Mouse (Mus musculus) liver, embryonic 14.5 days (tissue): ENCODE data around the gene Plekhj1. TPM values are rescaled to one million over a fixed set of nuclear protein-coding genes. Genes with fewer than 3 reads are reported as not detected.

Source experiments
- ATAC-seq: fragments of 200-750 bp; cut with Nextera tagmentation; 2 replicates; pipeline ENCODE4 v1.8.0; 2017; ENCODE audit warnings: moderate number of reproducible peaks, mild to moderate bottlenecking, moderate library complexity; ENCODE audit not compliant: insufficient read depth
- DNase-seq, 3 experiments: peaks; one replicate each; pipeline ENCODE4 v3.0.0-alpha.2; 2012 to 2013; ENCODE audit warnings: low read depth in 3 of 3, low spot score in 3 of 3
- H3K27ac ChIP-seq: fragments of 300-500 bp; sonication (generic); 2 replicates; pipeline ENCODE4 v1.5.1; 2014; ENCODE audit warnings: moderate library complexity, mild to moderate bottlenecking, control low read depth, inconsistent platforms
- H3K27me3 ChIP-seq: fragments of 300-500 bp; sonication (generic); 2 replicates; pipeline ENCODE4 v1.6.1; 2014; ENCODE audit warnings: mild to moderate bottlenecking, low read length, moderate library complexity; ENCODE audit not compliant: control insufficient read depth, insufficient read depth
- H3K36me3 ChIP-seq: fragments of 300-500 bp; sonication (generic); replicated peaks from 2 replicates; pipeline ENCODE4 v1.6.1; 2014; ENCODE audit warnings: low read depth; ENCODE audit not compliant: control insufficient read depth, insufficient read depth
- H3K4me1 ChIP-seq, 2 experiments: fragments of 200-500 bp in 1 of 2; fragments of 300-500 bp in 1 of 2; sonication (generic) in 1 of 2; replicated peaks; 2 replicates each; pipeline ENCODE4 v1.6.1; 2012 to 2014; ENCODE audit warnings: antibody characterized with exemption in 1 of 2, inconsistent platforms in 1 of 2, low read length in 1 of 2; ENCODE audit not compliant: control insufficient read depth in 2 of 2, insufficient read depth in 2 of 2
- H3K4me2 ChIP-seq: fragments of 300-500 bp; sonication (generic); 2 replicates; pipeline ENCODE4 v1.6.1; 2014; ENCODE audit warnings: low read depth, mild to moderate bottlenecking, control low read depth, moderate library complexity
- H3K4me3 ChIP-seq, 2 experiments: fragments of 200-500 bp in 1 of 2; fragments of 300-500 bp in 1 of 2; sonication (generic) in 1 of 2; 2 replicates each; pipeline ENCODE4 v1.5.1; 2012 to 2014; ENCODE audit warnings: low read depth in 2 of 2, low read length in 2 of 2, mild to moderate bottlenecking in 2 of 2, control low read depth in 1 of 2, inconsistent platforms in 1 of 2, moderate library complexity in 1 of 2; ENCODE audit not compliant: insufficient read depth in 1 of 2
- H3K9ac ChIP-seq: fragments of 300-500 bp; sonication (generic); replicated peaks from 2 replicates; pipeline ENCODE4 v1.6.1; 2014; ENCODE audit warnings: mild to moderate bottlenecking, control low read depth, moderate library complexity
- H3K9me3 ChIP-seq: fragments of 300-500 bp; sonication (generic); 2 replicates; pipeline ENCODE4 v1.6.1; 2016; ENCODE audit warnings: low read length, mixed read lengths; ENCODE audit not compliant: control insufficient read depth
- CTCF ChIP-seq: IDR thresholded peaks from 2 replicates; pipeline ENCODE4 v1.5.1; 2016; ENCODE audit warnings: antibody characterized with exemption, low read depth, control low read depth
- EP300 ChIP-seq: IDR thresholded peaks from 2 replicates; pipeline ENCODE4 v1.6.1; 2016; ENCODE audit warnings: antibody characterized with exemption, low read depth
- WGBS: fragments of 180-500 bp; shearing (Covaris S2); extraction: QIAGEN DNeasy Blood & Tissue Kit; methylation state at CpG from one replicate; pipeline ENCODE4 v1.1.7; 2014; ENCODE audit not compliant: insufficient replicate concordance; 5-methylcytosine and 5-hydroxymethylcytosine counted together
- polyA plus RNA-seq, 2 experiments: library from polyadenylated mRNA; depleted of rRNA in 1 of 2; stranded (reverse) in 1 of 2; unstranded in 1 of 2; fragments of >200 nt; fragmentation: Nextera tagmentation in 1 of 2; extraction: Ambion mirVana in 1 of 2; gene quantifications; 2 replicates each; pipeline versions ENCODE4 v1.2.1 to v1.2.3; 2012 to 2014

Plekhj1 gene
- polyA plus RNA-seq, 2 experiments = 46.7 to 77.0 TPM

DNA sequence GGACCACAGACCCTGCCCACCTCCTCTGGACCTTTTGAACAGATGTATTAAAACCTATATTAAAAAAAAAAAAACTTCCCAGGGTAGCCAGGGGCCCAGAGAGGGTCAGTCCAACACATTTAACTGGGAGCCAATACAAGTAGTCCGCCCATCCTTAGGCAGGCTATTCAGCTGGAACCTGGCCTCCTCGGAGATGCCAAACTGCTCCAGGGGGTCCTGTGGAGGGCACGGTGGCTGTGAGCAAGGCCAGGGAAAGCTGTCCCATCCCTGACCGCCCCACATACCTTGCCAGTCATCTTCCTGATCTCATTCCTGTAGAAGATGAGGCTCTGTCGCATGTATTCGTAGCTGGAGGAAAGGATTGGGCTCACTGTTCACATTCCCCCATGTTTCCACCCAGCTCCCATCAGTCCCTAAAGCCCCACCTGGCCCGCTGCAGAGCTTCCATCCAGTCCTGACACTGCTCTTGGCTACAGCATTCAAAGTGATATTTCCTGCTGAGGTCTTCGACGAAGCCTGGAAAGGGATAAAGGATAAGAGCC is 2.0 kb downstream of the Plekhj1 start:
- peak overlapping the region; percentile 81 for H3K9ac ChIP-seq
- H3K27ac ChIP-seq = no peak overlapping the region
- no peaks in the 10 kb centered on the region for H3K9me3 ChIP-seq
- H3K36me3 ChIP-seq = peaks cover 21% of the 10 kb centered on the region
- no peaks in the 10 kb centered on the region for H3K27me3 ChIP-seq
- 78% methylated on average over 9 of the region's 9 CpGs for WGBS
- H3K4me1 ChIP-seq = peaks cover 14 to 15% of the 10 kb centered on the region in 2 experiments
- H3K4me3 ChIP-seq = peak overlapping the region; percentile 82 to 94; a peak in 3 of 4 replicates
- H3K4me2 ChIP-seq = peak overlapping the region; percentile 97
- DNase-seq (no peak), ATAC-seq (no peak)
- TF ChIP-seq CTCF (no peak), EP300 (no peak)

DNA sequence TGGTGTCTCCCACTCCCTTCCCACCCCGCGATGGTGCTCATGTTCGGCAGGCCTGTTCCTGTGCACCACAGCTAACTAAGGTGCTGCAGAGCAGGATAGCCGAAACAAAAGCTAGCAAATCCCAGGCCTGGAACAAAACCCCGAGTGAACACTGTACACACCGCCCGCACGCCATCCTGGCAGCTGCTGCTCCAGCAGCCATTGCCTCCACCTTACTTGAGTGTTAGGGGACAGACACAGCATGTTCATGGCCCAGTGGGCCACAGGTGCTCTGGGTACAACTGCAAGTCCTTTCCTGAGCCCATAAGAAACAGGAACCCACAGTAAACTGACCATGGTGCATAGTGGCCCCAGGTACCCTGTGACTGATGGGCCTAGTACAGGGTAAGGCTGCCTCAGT is 3.7 kb downstream of the Plekhj1 start:
- H3K36me3 ChIP-seq = peaks cover 20% of the 10 kb centered on the region
- 87% methylated on average over 8 of the region's 8 CpGs for WGBS

DNA sequence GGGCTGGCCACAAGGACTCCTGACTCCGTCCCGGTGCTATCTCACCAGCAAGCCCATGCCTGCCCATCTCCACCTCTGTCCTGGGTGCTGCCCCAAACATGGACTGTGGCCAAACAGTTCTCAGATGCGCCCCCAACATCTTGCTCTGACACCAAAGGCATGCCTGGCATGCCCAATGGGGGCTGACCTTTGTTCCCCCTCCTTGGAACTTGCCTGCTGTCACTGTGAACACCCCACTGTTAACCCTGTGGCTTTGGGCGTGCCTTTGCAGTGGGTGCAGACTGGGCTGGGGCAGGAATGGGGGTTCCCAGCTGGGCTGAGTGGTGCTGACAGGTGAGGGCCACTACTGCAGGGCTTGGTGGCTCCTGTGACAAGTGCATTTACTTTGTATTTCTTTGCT is 4.6 kb downstream of the Plekhj1 start:
- H3K9ac ChIP-seq = no peak overlapping the region
- 81% methylated on average over 4 of the region's 4 CpGs for WGBS
- TF ChIP-seq EP300 (no peak), CTCF (no peak)

More for the DNA sequence above, 3.7 kb downstream of the Plekhj1 start:
- TF ChIP-seq EP300 = no peak
- TF ChIP-seq CTCF = no peak
- Histone ChIP-seq H3K4me2 (no peak overlapping the region), H3K9me3 (no peaks in the 10 kb centered on the region), H3K27me3 (no peaks in the 10 kb centered on the region), H3K27ac (no peak overlapping the region), H3K9ac (no peak overlapping the region), H3K4me1 (peaks cover 10% of the 10 kb centered on the region in 2 experiments), H3K4me3 (no peak overlapping the region)
- DNase-seq (no peak), ATAC-seq (no peak)

DNA sequence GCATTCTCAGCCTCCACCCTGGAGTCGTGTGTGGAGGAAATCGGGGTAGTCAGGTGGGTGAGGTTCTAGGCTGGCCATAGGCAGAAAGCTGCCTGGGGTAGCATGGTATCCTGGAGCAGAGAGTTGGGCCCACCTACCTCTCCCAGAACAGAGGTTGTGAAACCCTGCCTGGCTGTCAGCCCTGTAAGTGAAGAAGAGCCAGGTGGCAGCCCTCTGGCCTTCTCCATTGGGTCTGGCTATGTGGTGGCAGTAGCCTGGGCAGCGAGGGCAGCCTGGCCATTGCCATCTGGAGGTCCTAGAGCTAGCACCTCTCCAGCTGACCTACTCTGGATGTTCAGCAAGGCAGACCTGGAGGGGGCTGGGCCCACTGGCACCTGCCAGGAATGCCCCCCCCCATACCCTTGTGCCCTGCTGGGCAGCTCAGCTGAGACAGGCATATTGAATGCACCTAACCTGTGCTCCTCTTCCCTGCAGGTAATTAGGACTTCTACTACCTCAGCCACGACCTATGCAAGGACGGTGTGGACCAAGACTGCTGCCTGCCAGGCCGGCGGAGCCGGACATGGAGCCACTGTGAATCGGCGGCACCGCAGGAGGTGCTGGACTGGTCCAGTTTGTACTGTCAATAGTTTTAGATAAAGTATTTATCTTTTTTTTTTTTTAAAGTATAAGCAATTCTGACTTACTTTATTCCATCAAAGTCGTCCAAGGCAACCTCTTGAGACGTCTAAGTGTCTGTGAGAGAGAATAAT is 5.2 kb downstream of the Plekhj1 start:
- no peaks in the 10 kb centered on the region for H3K27me3 ChIP-seq
- TF ChIP-seq EP300 (no peak), CTCF (no peak)
- WGBS = 81% methylated on average over 13 of the region's 13 CpGs
- DNase-seq (no peak), ATAC-seq (no peak)
- no peak overlapping the region for H3K27ac ChIP-seq
- H3K9ac ChIP-seq = no peak overlapping the region
- H3K4me2 ChIP-seq = no peak overlapping the region
- H3K4me1 ChIP-seq = peaks cover 5 to 8% of the 10 kb centered on the region in 2 experiments
- no peak overlapping the region for H3K4me3 ChIP-seq
- H3K9me3 ChIP-seq = no peaks in the 10 kb centered on the region
- peaks cover 35% of the 10 kb centered on the region for H3K36me3 ChIP-seq

More for the DNA sequence above, 4.6 kb downstream of the Plekhj1 start:
- DNase-seq (no peak), ATAC-seq (no peak)
- no peaks in the 10 kb centered on the region for H3K27me3 ChIP-seq
- H3K4me2 ChIP-seq = no peak overlapping the region
- no peak overlapping the region for H3K27ac ChIP-seq
- no peak overlapping the region for H3K4me3 ChIP-seq
- H3K9me3 ChIP-seq = no peaks in the 10 kb centered on the region
- peaks cover 29% of the 10 kb centered on the region for H3K36me3 ChIP-seq
- peaks cover 5 to 8% of the 10 kb centered on the region in 2 experiments for H3K4me1 ChIP-seq
